Mouse (Mus musculus) brain, embryonic 14.5 days (tissue): ENCODE measurements at regions not wholly inside any gene's neighbourhood (a gene's known extent, or its start where the extent isn't known, plus 50 kb on each side); places are given as distances from the start of the nearest gene placed in this dataset.

Experiments
- DNase-seq: peaks from one replicate; pipeline ENCODE4 v3.0.0-alpha.2; 2011; ENCODE audit warnings: low read depth
- CTCF ChIP-seq: fragments of 200-500 bp; IDR thresholded peaks from 2 replicates; pipeline ENCODE4 v1.5.1; 2012; ENCODE audit warnings: inconsistent platforms, mild to moderate bottlenecking, moderate library complexity, borderline replicate concordance; ENCODE audit not compliant: insufficient read depth, insufficient read length; ENCODE audit errors: extremely low read depth
- POLR2A ChIP-seq: fragments of 200-500 bp; IDR thresholded peaks from 2 replicates; pipeline ENCODE4 v1.6.1; 2012; ENCODE audit warnings: mild to moderate bottlenecking, inconsistent platforms, borderline replicate concordance; ENCODE audit not compliant: poor library complexity, insufficient read depth, insufficient read length, severe bottlenecking; ENCODE audit errors: extremely low read depth

- DNase-seq: no peak
- TF ChIP-seq CTCF (no peak), POLR2A (no peak)
Measured at GRCm38 (mm10) chr14:67626181-67626580, 1617.2 kb upstream of the Gulo start.

GRCm38 (mm10) chr14:67623841-67624480 is 1615.0 kb upstream of the Gulo start:
- no peak for DNase-seq
- TF ChIP-seq CTCF: no peak
- TF ChIP-seq POLR2A: no peak

GRCm38 (mm10) chr14:67622911-67623310 is 1613.9 kb upstream of the Gulo start:
- no peak for DNase-seq
- no peak for TF ChIP-seq CTCF
- no peak for TF ChIP-seq POLR2A

- TF ChIP-seq CTCF (no peak), POLR2A (no peak)
- DNase-seq: no peak
Measured at GRCm38 (mm10) chr14:67621486-67621885, 1612.5 kb upstream of the Gulo start.

- DNase-seq: peak; percentile 93
- peak; percentile 87; the same call in 1 of the 2 replicates for TF ChIP-seq CTCF
- no peak for TF ChIP-seq POLR2A
Measured at GRCm38 (mm10) chr14:67620854-67621476, 1612.0 kb upstream of the Gulo start.

GRCm38 (mm10) chr14:67619571-67619970 is 1610.6 kb upstream of the Gulo start:
- TF ChIP-seq CTCF: no peak
- no peak for TF ChIP-seq POLR2A
- no peak for DNase-seq

GRCm38 (mm10) chr14:67614369-67614768 is 1605.4 kb upstream of the Gulo start:
- TF ChIP-seq POLR2A (no peak), CTCF (no peak)

GRCm38 (mm10) chr14:67613691-67614090 is 1604.7 kb upstream of the Gulo start:
- no peak for TF ChIP-seq CTCF
- TF ChIP-seq POLR2A: no peak
- DNase-seq: no peak

More at GRCm38 (mm10) chr14:67614369-67614768, 1605.4 kb upstream of the Gulo start:
- no peak for DNase-seq

GRCm38 (mm10) chr14:67613221-67613620 is 1604.2 kb upstream of the Gulo start:
- no peak for TF ChIP-seq POLR2A
- TF ChIP-seq CTCF: no peak
- peak; percentile 20 for DNase-seq

- no peak for DNase-seq
- no peak for TF ChIP-seq CTCF
- no peak for TF ChIP-seq POLR2A
Measured at GRCm38 (mm10) chr14:67612471-67612870, 1603.5 kb upstream of the Gulo start.

GRCm38 (mm10) chr14:67608262-67608661 is 1599.3 kb upstream of the Gulo start:
- TF ChIP-seq POLR2A: no peak
- TF ChIP-seq CTCF: no peak
- DNase-seq: peak; percentile 64

GRCm38 (mm10) chr14:67602960-67603359 is 1594.0 kb upstream of the Gulo start:
- TF ChIP-seq CTCF (no peak), POLR2A (no peak)
- DNase-seq: no peak

GRCm38 (mm10) chr14:67599734-67600133 is 1590.7 kb upstream of the Gulo start:
- DNase-seq: peak; percentile 40
- TF ChIP-seq CTCF: peak; percentile 75
- TF ChIP-seq POLR2A: no peak

GRCm38 (mm10) chr14:67588627-67589026 is 1579.6 kb upstream of the Gulo start:
- TF ChIP-seq CTCF (no peak), POLR2A (no peak)
- DNase-seq: no peak
